Mouse (Mus musculus) ES-Bruce4 (cell line): ENCODE data around the gene Sertad2. TPM values are rescaled to one million over a fixed set of nuclear protein-coding genes. Genes with fewer than 3 reads are reported as not detected.

ENCODE experiments used
- H3K27ac ChIP-seq: 2 replicates; pipeline ENCODE4 v1.5.1; 2012; ENCODE audit warnings: low read length, inconsistent platforms; ENCODE audit not compliant: insufficient read depth
- H3K27me3 ChIP-seq: 2 replicates; pipeline ENCODE4 v1.6.1; 2012; ENCODE audit warnings: mild to moderate bottlenecking, low read length, inconsistent platforms; ENCODE audit not compliant: control insufficient read depth, poor library complexity, insufficient read depth, severe bottlenecking
- H3K36me3 ChIP-seq: 2 replicates; pipeline ENCODE4 v1.6.1; 2012; ENCODE audit warnings: inconsistent platforms, mild to moderate bottlenecking, low read length, moderate library complexity; ENCODE audit not compliant: control insufficient read depth, poor library complexity, insufficient read depth, severe bottlenecking
- H3K4me1 ChIP-seq: one replicate; pipeline ENCODE4 v1.8.1; 2011; ENCODE audit warnings: low read length; ENCODE audit not compliant: control insufficient read depth, insufficient read depth
- H3K4me3 ChIP-seq: 2 replicates; pipeline ENCODE4 v1.5.1; 2011; ENCODE audit warnings: low read depth, mild to moderate bottlenecking, low read length
- H3K9ac ChIP-seq: 2 replicates; pipeline ENCODE4 v1.6.1; 2012; ENCODE audit warnings: low read depth, mild to moderate bottlenecking, inconsistent platforms; ENCODE audit not compliant: poor library complexity, severe bottlenecking
- H3K9me3 ChIP-seq: replicated peaks from 2 replicates; pipeline ENCODE4 v1.6.1; 2012; ENCODE audit warnings: mild to moderate bottlenecking, low read length, inconsistent platforms; ENCODE audit not compliant: control insufficient read depth, poor library complexity, insufficient read depth, severe bottlenecking
- CTCF ChIP-seq: IDR thresholded peaks from one replicate; pipeline ENCODE4 v1.8.1; 2011; ENCODE audit warnings: low read depth, low read length
- EP300 ChIP-seq: IDR thresholded peaks from 2 replicates; pipeline ENCODE4 v1.6.1; 2011; ENCODE audit warnings: low read depth, low read length; ENCODE audit not compliant: insufficient read depth
- POLR2A ChIP-seq: IDR thresholded peaks from one replicate; pipeline ENCODE4 v1.8.1; 2011; ENCODE audit warnings: low read length; ENCODE audit not compliant: insufficient read depth
- polyA plus RNA-seq: library from polyadenylated mRNA; stranded (reverse); fragments of >200 nt; gene quantifications from 2 replicates; pipeline ENCODE4 v1.2.4, GENCODE M21; 2011; ENCODE audit warnings: low read depth; ENCODE audit not compliant: missing spikeins, insufficient read depth, insufficient read length

The Sertad2 gene
- polyA plus RNA-seq, result 23.1 and 29.0 TPM in 2 replicates

DNA sequence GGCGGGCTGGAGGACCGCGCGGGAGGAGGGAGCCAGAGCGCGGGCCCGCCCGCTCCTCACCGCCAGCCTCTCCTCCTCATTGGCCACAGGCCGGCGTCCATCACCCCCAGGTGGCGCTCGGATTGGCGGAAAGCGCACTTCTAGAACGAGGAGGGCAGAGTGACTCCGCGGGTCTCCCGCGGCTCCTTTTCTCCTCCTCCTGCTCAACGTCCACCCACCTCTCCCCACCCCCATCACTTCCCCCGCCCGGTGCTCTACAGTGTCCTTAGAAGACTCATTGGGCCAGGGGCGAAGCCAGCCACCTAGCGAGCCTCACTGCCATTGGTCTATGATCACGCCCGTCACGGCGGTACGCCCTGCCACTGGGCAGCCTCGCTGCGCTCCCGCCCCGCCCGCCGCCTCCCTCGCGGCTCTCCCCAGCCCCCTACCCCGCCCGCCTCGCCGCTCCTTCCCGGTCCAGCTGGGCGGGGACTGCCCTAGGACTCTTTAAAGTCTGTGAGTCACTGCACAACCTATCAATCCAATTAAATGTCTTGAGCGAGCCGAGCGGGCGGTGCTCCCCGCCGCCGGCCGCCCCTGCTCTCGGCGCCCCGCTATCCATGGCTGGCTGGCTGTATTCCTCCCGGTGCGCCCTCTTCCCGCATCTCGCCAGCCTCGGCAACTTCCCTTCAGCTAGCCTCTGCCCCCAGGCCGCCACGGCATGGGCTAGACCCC is at the start of gene Sertad2:
Sertad2 (plus strand) TSS at position 515 of the 714 bp plus-strand sequence.
- H3K9me3 ChIP-seq, result no peaks in the 10 kb centered on the region
- peak within 1 kb of the TSS; percentile 98 for H3K4me3 ChIP-seq
- H3K4me1 ChIP-seq, result no peaks in the 10 kb centered on the region
- peak within 1 kb of the TSS; percentile 84 for H3K9ac ChIP-seq
- H3K27me3 ChIP-seq, result no peaks in the 10 kb centered on the region
- peak; percentile 24 for TF ChIP-seq POLR2A
- no peak for TF ChIP-seq CTCF
- H3K27ac ChIP-seq, result peak within 1 kb of the TSS; percentile 88
- H3K36me3 ChIP-seq, result no peaks in the 10 kb centered on the region

DNA sequence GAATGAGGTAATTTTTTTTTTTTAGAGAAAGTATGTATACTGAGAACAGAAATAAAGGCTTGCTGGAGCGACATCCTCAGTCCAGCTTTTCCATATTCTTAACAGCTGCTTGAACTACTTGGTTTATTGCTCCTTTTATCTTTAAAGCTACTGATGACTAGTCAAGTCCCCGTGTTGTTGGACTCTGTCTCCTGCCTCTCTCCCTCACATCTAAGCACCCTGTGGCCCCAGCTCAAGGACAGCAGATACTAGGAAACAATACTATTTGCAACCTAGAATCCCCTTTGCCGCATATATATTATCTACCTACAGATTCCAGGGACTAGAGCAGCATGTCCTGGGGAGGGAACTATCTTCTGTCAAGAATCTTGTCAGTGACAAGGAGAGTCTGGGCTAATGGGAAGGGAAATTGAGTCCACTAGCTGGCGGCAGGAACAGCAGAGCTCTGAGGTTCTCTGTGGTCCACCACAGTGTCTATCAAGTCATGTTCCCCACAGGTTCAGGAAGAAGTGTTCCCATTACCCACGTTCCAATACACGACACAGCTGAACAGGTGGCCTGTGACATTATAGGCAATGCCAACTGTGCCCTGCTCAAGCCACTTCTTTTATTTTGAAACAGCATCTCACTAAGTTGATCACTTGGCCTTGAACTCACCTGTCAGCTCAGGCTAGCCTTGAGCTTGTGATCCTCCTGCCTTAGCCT is 49.0 kb upstream of the Sertad2 start:
- H3K27ac ChIP-seq, result no peak overlapping the region
- H3K9ac ChIP-seq, result no peak overlapping the region
- no peaks in the 10 kb centered on the region; the same call in 1 of the 2 replicates for H3K9me3 ChIP-seq
- no peak overlapping the region for H3K4me3 ChIP-seq
- H3K27me3 ChIP-seq, result no peaks in the 10 kb centered on the region; the same call in 1 of the 2 replicates
- H3K36me3 ChIP-seq, result no peaks in the 10 kb centered on the region
- H3K4me1 ChIP-seq, result no peaks in the 10 kb centered on the region
- TF ChIP-seq CTCF (no peak), POLR2A (no peak), EP300 (no peak)

DNA sequence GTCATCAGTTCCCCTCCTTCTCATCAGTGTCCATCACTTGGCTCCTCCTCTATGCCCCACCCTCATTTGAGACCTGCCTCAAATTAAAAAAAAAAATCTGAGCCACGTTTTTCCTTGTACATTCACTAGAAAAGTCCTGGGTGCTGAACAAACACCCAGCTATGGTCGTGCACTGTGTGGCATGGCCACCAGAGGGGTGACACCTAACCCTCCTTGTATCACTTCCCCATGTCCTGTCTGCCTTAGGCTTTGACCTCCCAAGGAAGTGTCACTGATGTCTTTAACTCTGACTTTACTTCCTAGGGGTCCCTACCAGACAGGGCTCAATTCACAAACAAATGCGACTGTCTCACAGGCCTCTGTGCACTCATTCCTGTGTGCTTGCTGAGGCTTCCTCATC is 42.5 kb upstream of the Sertad2 start:
- H3K4me1 ChIP-seq, result no peaks in the 10 kb centered on the region
- no peak for TF ChIP-seq CTCF
- no peak for TF ChIP-seq POLR2A
- no peak for TF ChIP-seq EP300

DNA sequence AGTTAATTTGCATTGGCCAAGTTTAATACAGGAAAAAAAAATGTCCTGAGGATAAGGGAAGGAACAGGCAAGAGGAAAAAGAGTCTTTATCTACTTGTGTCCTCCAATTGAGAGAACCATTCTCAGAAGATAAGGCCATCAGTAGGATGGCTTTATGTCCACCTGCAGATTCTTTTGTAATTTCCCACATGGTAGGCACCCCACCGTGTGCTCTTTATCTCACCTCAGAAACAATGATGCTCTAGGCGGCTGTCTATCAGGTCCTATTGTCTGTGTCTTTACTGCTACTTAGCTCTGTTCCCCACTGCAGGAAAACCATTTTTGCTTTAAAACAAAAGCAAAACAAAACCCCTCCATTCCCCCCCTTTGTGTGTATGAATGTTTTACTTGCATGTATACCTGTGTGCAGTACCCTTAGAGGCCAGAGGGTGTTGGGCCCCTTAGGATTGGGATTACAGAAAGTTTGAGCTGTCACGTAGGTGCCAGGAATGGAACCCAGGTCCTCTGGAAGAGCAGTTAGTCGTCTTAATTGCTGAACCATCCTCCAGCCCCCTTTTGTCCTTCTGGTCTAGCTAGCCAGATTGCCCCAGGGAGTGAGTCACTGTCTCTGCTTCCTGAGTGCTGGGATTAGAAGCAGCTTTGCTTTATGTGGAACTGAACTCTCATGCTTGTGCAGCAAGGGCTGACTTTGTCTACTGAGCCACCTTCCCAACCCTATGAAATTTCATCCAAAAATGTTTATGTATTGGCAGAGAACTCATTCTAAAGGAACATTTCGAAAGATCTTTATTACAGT is 41.7 kb upstream of the Sertad2 start:
- no peak overlapping the region for H3K4me3 ChIP-seq
- TF ChIP-seq EP300, result no peak
- no peaks in the 10 kb centered on the region for H3K36me3 ChIP-seq
- H3K27me3 ChIP-seq, result no peaks in the 10 kb centered on the region; the same call in 1 of the 2 replicates
- no peak overlapping the region for H3K27ac ChIP-seq
- H3K9ac ChIP-seq, result no peak overlapping the region
- H3K4me1 ChIP-seq, result no peaks in the 10 kb centered on the region
- H3K9me3 ChIP-seq, result no peaks in the 10 kb centered on the region; the same call in none of the 2 replicates

More for the DNA sequence above, 42.5 kb upstream of the Sertad2 start:
- H3K27ac ChIP-seq, result no peak overlapping the region
- H3K36me3 ChIP-seq, result no peaks in the 10 kb centered on the region
- H3K9me3 ChIP-seq, result no peaks in the 10 kb centered on the region; the same call in none of the 2 replicates
- no peaks in the 10 kb centered on the region; the same call in 1 of the 2 replicates for H3K27me3 ChIP-seq
- no peak overlapping the region for H3K4me3 ChIP-seq
- H3K9ac ChIP-seq, result no peak overlapping the region

DNA sequence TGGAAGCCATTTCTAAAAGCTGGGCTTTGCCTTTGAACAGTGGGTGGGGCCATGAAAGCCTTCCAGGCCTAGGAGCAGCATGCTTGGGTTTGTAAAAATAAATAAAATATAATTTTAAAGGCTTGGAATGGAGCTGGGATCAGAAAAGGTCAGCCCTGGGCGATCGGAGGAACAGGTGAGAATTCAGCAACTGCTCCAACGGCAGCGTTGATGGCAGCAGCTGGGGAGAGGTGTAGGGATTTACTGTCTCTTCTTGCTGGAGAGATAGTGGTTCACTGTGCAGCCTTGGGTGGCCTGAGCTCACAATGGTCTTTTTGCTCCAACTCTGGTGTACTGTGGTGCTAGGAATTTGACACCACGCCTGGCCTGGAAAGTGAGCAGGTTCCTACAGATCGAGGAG is 29.5 kb upstream of the Sertad2 start:
- H3K9me3 ChIP-seq, result peaks cover 52% of the 10 kb centered on the region
- TF ChIP-seq EP300 (no peak), POLR2A (no peak), CTCF (no peak)
- no peak overlapping the region for H3K4me3 ChIP-seq
- H3K4me1 ChIP-seq, result no peaks in the 10 kb centered on the region
- no peak overlapping the region for H3K9ac ChIP-seq
- no peaks in the 10 kb centered on the region for H3K27me3 ChIP-seq
- no peak overlapping the region for H3K27ac ChIP-seq
- H3K36me3 ChIP-seq, result no peaks in the 10 kb centered on the region
